Mouse (Mus musculus) intestine, embryonic 14.5 days (tissue): ENCODE results near the gene Gpatch1. TPM values are rescaled to one million over a fixed set of nuclear protein-coding genes. Genes with fewer than 3 reads are reported as not detected.

Source experiments
- ATAC-seq: fragments of 200-750 bp; cut with Nextera tagmentation; replicated peaks from 2 replicates; pipeline ENCODE4 v1.8.0; 2017; ENCODE audit warnings: low read depth, moderate number of reproducible peaks, moderate TSS enrichment, moderate library complexity; ENCODE audit not compliant: low FRiP score, low TSS enrichment
- DNase-seq: peaks from one replicate; pipeline ENCODE4 v3.0.0-alpha.2; 2018; ENCODE audit warnings: low spot score
- H3K27ac ChIP-seq: fragments of 300-500 bp; sonication (generic); 2 replicates; pipeline ENCODE4 v1.5.1; 2014; ENCODE audit warnings: low read depth, mild to moderate bottlenecking, control low read depth
- H3K27me3 ChIP-seq: fragments of 300-500 bp; sonication (generic); replicated peaks from 2 replicates; pipeline ENCODE4 v1.6.1; 2014; ENCODE audit warnings: low read length, control low read depth; ENCODE audit not compliant: control insufficient read depth, insufficient read depth
- H3K36me3 ChIP-seq: fragments of 300-500 bp; sonication (generic); 2 replicates; pipeline ENCODE4 v1.6.1; 2014; ENCODE audit warnings: low read length, control low read depth; ENCODE audit not compliant: control insufficient read depth, insufficient read depth
- H3K4me1 ChIP-seq: fragments of 300-500 bp; sonication (generic); replicated peaks from 2 replicates; pipeline ENCODE4 v1.6.1; 2014; ENCODE audit warnings: low read length, control low read depth, mixed read lengths; ENCODE audit not compliant: control insufficient read depth, insufficient read depth
- H3K4me2 ChIP-seq: fragments of 300-500 bp; sonication (generic); 2 replicates; pipeline ENCODE4 v1.6.1; 2014; ENCODE audit warnings: low read length
- H3K4me3 ChIP-seq: fragments of 300-500 bp; sonication (generic); 2 replicates; pipeline ENCODE4 v1.5.1; 2014; ENCODE audit warnings: low read depth, low read length, control low read depth, mixed read lengths
- H3K9ac ChIP-seq: fragments of 300-500 bp; sonication (generic); 2 replicates; pipeline ENCODE4 v1.6.1; 2014; ENCODE audit warnings: mild to moderate bottlenecking, low read length
- H3K9me3 ChIP-seq: fragments of 300-500 bp; sonication (generic); 2 replicates; pipeline ENCODE4 v1.6.1; 2016; ENCODE audit warnings: low read length, control low read depth; ENCODE audit not compliant: control insufficient read depth
- whole genome bisulfite sequencing: fragments of 180-500 bp; shearing (Covaris S2); extraction: QIAGEN DNeasy Blood & Tissue Kit; methylation state at CpG from one replicate; pipeline ENCODE4 v1.1.7; 2014; 5-methylcytosine and 5-hydroxymethylcytosine counted together
- polyA plus RNA-seq: library from polyadenylated mRNA; unstranded; fragments of >200 nt; fragmentation: Nextera tagmentation; extraction: Ambion mirVana; gene quantifications from 2 replicates; pipeline ENCODE4 v1.2.1, GENCODE M21; 2014

Gene Gpatch1
- polyA plus RNA-seq, 1 experiment from 2014 or later: 18.3 TPM

DNA sequence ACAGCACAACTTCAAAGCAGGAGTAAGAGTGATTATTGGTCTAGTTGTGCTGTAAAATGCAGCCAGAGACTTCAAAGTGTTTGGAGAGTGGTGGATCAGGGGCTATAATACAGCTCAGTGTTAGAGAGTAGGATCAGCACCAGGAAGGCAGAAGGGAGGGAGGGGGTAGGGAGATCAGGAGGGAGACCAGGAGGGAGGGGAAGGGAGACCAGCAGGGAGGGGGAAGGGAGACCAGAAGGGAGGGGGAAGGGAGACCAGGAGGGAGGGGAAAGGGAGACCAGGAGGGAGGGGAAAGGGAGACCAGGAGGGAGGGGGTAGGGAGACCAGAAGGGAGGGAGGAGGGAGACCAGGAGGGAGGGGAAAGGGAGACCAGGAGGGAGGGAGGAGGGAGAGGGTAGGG, 4.1 kb downstream of the Gpatch1 start:
- peaks cover 8% of the 10 kb centered on the region; the same call in 1 of the 2 replicates for H3K4me1 ChIP-seq
- H3K9ac ChIP-seq: no peak overlapping the region
- no peak overlapping the region for H3K27ac ChIP-seq
- no peak overlapping the region for H3K4me2 ChIP-seq
- DNase-seq: no peak
- no peak for ATAC-seq
- no peaks in the 10 kb centered on the region for H3K27me3 ChIP-seq
- no peak overlapping the region for H3K4me3 ChIP-seq
- peaks cover 12% of the 10 kb centered on the region for H3K36me3 ChIP-seq
- no peaks in the 10 kb centered on the region for H3K9me3 ChIP-seq

DNA sequence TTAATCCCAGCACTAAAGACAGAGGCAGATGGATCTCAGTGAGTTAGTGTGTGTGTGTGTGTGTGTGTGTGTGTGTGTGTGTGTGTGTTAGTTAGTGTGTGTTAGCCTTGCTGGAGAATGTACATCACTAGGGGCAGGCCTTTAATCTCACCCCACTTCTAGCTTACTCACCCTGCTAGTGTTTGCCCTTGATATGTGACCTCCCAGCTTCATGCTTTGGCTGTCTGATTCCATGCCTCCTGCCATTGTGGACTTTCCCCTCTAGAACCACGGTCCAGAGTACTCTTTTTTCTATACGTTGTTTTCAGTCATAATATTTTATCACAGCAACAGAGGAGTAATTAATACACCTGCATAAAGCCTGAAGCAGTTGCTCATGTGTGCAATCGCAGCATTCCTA, 7.0 kb downstream of the Gpatch1 start:
- H3K4me2 ChIP-seq: no peak overlapping the region
- ATAC-seq (no peak), DNase-seq (no peak)
- H3K27me3 ChIP-seq: no peaks in the 10 kb centered on the region
- no peaks in the 10 kb centered on the region for H3K9me3 ChIP-seq
- no peak overlapping the region for H3K27ac ChIP-seq
- H3K4me3 ChIP-seq: no peak overlapping the region
- WGBS: 83% methylated on average over 3 of the region's 3 CpGs
- H3K9ac ChIP-seq: no peak overlapping the region
- H3K4me1 ChIP-seq: no peaks in the 10 kb centered on the region
- peaks cover 29% of the 10 kb centered on the region for H3K36me3 ChIP-seq

DNA sequence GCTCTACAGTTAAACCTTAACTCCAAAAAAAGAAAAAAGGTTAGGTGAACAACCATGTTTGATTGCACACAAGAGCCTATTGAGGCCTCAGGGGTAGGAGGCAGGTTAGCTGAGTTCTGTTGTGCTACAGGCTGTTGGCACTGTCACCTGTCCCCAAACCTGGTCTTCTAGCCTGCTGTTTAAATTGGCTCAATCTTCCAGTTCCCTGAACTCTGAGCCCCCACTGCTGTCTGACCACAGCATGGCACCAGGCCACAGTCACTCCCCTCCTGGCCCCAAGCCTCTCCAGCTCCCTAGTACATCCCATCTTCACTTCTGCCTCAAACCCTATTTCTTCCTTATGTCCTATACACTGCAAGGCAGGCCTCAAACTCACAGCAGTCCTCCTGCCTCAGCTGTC, 17.4 kb downstream of the Gpatch1 start:
- no peak overlapping the region for H3K9ac ChIP-seq
- no peak overlapping the region for H3K4me2 ChIP-seq
- H3K4me3 ChIP-seq: no peak overlapping the region
- H3K9me3 ChIP-seq: no peaks in the 10 kb centered on the region
- no peaks in the 10 kb centered on the region for H3K4me1 ChIP-seq
- H3K27ac ChIP-seq: no peak overlapping the region
- ATAC-seq (no peak), DNase-seq (no peak)
- peaks cover 53% of the 10 kb centered on the region for H3K36me3 ChIP-seq
- H3K27me3 ChIP-seq: no peaks in the 10 kb centered on the region

GRCm38 (mm10) chr7:35299656-35300055, 18.6 kb downstream of the Gpatch1 start:
- H3K4me1 ChIP-seq: no peaks in the 10 kb centered on the region
- ATAC-seq (no peak), DNase-seq (no peak)
- peaks cover 56% of the 10 kb centered on the region for H3K36me3 ChIP-seq
- H3K27me3 ChIP-seq: no peaks in the 10 kb centered on the region
- H3K27ac ChIP-seq: no peak overlapping the region
- no peak overlapping the region for H3K9ac ChIP-seq
- no peak overlapping the region for H3K4me3 ChIP-seq
- WGBS: 71% methylated on average over 8 of the region's 8 CpGs
- no peaks in the 10 kb centered on the region for H3K9me3 ChIP-seq
- no peak overlapping the region for H3K4me2 ChIP-seq

GRCm38 (mm10) chr7:35297886-35298285, 20.4 kb downstream of the Gpatch1 start:
- Histone ChIP-seq H3K36me3 (peaks cover 63% of the 10 kb centered on the region), H3K27ac (no peak overlapping the region), H3K4me2 (no peak overlapping the region), H3K9ac (no peak overlapping the region), H3K9me3 (no peaks in the 10 kb centered on the region), H3K27me3 (no peaks in the 10 kb centered on the region), H3K4me3 (no peak overlapping the region), H3K4me1 (no peaks in the 10 kb centered on the region)
- DNase-seq (no peak), ATAC-seq (no peak)
- 91% methylated on average over 5 of the region's 5 CpGs for WGBS

DNA sequence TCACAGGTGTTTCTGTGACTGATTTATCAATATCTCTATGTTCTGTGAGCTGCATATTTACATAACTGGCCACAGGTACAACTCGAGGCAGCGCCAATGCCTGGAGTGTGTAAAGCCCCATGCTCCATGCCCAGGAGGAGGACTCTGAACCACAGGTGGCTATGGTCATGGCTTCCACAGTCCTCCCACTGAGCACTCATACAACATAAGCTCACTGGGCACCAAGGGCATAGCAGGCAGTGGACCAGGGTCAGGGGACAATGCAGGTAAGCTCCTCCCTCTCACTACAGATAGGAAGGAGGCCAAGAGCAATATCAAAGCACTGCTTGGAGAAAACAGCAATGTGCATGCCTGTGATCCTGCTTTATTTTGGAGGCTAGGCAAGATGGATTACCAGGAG, 22.6 kb downstream of the Gpatch1 start:
- ATAC-seq (no peak), DNase-seq (no peak)
- Histone ChIP-seq H3K27me3 (no peaks in the 10 kb centered on the region), H3K4me1 (no peaks in the 10 kb centered on the region), H3K9me3 (no peaks in the 10 kb centered on the region), H3K4me2 (no peak overlapping the region), H3K27ac (no peak overlapping the region), H3K9ac (no peak overlapping the region), H3K4me3 (no peak overlapping the region), H3K36me3 (peaks cover 66% of the 10 kb centered on the region)
- WGBS: 86% methylated on average over 2 of the region's 2 CpGs

- no peak for ATAC-seq
- Histone ChIP-seq H3K36me3 (peaks cover 80% of the 10 kb centered on the region), H3K9me3 (no peaks in the 10 kb centered on the region), H3K4me1 (no peaks in the 10 kb centered on the region), H3K4me2 (no peak overlapping the region), H3K27ac (no peak overlapping the region), H3K9ac (no peak overlapping the region), H3K27me3 (no peaks in the 10 kb centered on the region), H3K4me3 (no peak overlapping the region)
- 86% methylated on average over 13 of the region's 13 CpGs for WGBS
- no peak for DNase-seq
These were observed 24.8 kb downstream of the Gpatch1 start for GRCm38 (mm10) chr7:35293464-35293863.

DNA sequence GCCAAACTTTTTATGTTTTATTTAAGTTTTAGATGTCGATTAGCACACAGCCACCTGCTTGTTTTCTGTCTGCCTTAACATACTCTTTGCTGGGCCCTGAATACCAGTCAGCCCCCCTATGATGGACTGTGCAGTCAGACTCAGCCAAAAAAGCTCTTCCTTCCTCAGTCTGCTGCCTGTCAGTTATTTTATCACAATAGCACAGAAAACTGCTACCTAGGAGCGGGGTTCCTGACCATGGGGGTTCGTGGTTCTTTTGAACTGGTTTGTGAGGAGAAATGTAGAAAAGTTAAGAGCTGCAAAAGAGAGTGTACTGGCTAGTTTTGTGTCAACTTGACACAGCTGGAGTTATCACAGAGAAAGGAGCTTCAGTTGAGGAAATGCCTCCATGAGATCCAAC, 39.3 kb downstream of the Gpatch1 start:
- H3K4me2 ChIP-seq: no peak overlapping the region
- peaks cover 61% of the 10 kb centered on the region for H3K36me3 ChIP-seq

DNA sequence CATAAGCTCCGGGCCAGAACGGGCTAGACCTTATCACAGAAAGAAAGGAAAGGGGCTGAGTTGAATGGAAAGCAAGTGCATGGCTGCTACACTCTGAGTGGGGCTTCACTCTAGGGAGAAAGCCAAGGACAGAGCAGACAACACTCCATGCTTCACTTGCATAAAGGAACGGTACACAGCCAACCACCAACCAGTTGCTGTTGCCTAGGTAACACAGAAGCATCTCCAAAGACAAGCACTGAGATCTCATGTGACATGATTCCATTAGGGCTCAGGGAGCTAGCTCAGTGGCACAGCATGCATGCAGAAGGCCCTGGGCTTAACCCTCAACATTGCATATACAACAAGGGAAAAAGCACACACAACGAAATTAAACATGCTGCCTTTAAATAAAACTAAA, 40.8 kb downstream of the Gpatch1 start:
- Histone ChIP-seq H3K36me3 (peaks cover 49% of the 10 kb centered on the region), H3K9ac (no peak overlapping the region), H3K27me3 (no peaks in the 10 kb centered on the region), H3K4me1 (no peaks in the 10 kb centered on the region), H3K4me3 (no peak overlapping the region), H3K4me2 (no peak overlapping the region), H3K9me3 (peaks cover 21% of the 10 kb centered on the region), H3K27ac (no peak overlapping the region)
- DNase-seq: no peak
- 81% methylated on average over 4 of the region's 4 CpGs for WGBS
- no peak for ATAC-seq

More for the DNA sequence above, 39.3 kb downstream of the Gpatch1 start:
- WGBS: 93% methylated on average over 3 of the region's 3 CpGs
- Histone ChIP-seq H3K4me1 (no peaks in the 10 kb centered on the region), H3K9ac (no peak overlapping the region), H3K9me3 (peaks cover 21% of the 10 kb centered on the region), H3K27ac (no peak overlapping the region), H3K4me3 (no peak overlapping the region), H3K27me3 (no peaks in the 10 kb centered on the region)
- DNase-seq (no peak), ATAC-seq (no peak)
